Mouse (Mus musculus) stomach, embryonic 14.5 days (tissue): Measurements from ENCODE around the gene Usp28. TPM values are rescaled to one million over a fixed set of nuclear protein-coding genes. Genes with fewer than 3 reads are reported as not detected.
"Not testable (repeated sequence)": the region's sequence is repeated elsewhere in the genome, so short reads cannot be mapped to it uniquely, and the experiment has no call there.

Experiments used
- ATAC-seq: fragments of 200-750 bp; cut with Nextera tagmentation; 2 replicates; pipeline ENCODE4 v1.8.0; 2017; ENCODE audit warnings: low read depth, moderate TSS enrichment; ENCODE audit not compliant: insufficient number of reproducible peaks, insufficient read depth, low FRiP score
- H3K27ac ChIP-seq: fragments of 300-500 bp; sonication (generic); 2 replicates; pipeline ENCODE4 v1.5.1; 2014; ENCODE audit warnings: mild to moderate bottlenecking, low read length, moderate library complexity, mixed read lengths
- H3K27me3 ChIP-seq: fragments of 300-500 bp; sonication (generic); 2 replicates; pipeline ENCODE4 v1.6.1; 2014; ENCODE audit warnings: low read length, control low read depth, mixed read lengths; ENCODE audit not compliant: control insufficient read depth, insufficient read depth
- H3K36me3 ChIP-seq: fragments of 300-500 bp; sonication (generic); 2 replicates; pipeline ENCODE4 v1.6.1; 2014; ENCODE audit warnings: mild to moderate bottlenecking, control low read depth, low read length, moderate library complexity, mixed read lengths; ENCODE audit not compliant: control insufficient read depth, insufficient read depth
- H3K4me1 ChIP-seq: fragments of 300-500 bp; sonication (generic); 2 replicates; pipeline ENCODE4 v1.6.1; 2014; ENCODE audit warnings: low read length, control low read depth, mixed read lengths; ENCODE audit not compliant: control insufficient read depth, insufficient read depth
- H3K4me2 ChIP-seq: fragments of 300-500 bp; sonication (generic); replicated peaks from 2 replicates; pipeline ENCODE4 v1.6.1; 2014; ENCODE audit warnings: low read depth, low read length, control low read depth
- H3K4me3 ChIP-seq: fragments of 300-500 bp; sonication (generic); 2 replicates; pipeline ENCODE4 v1.5.1; 2014; ENCODE audit warnings: low read depth, low read length, control low read depth
- H3K9ac ChIP-seq: fragments of 300-500 bp; sonication (generic); replicated peaks from 2 replicates; pipeline ENCODE4 v1.6.1; 2014; ENCODE audit warnings: low read depth, mild to moderate bottlenecking, control low read depth, low read length, moderate library complexity, mixed read lengths
- H3K9me3 ChIP-seq: fragments of 300-500 bp; sonication (generic); 2 replicates; pipeline ENCODE4 v1.6.1; 2016; ENCODE audit warnings: low read depth, low read length, control low read depth; ENCODE audit not compliant: control insufficient read depth
- WGBS: fragments of 180-500 bp; shearing (Covaris S2); extraction: QIAGEN DNeasy Blood & Tissue Kit; methylation state at CpG from one replicate; pipeline ENCODE4 v1.1.7; 2014; 5-methylcytosine and 5-hydroxymethylcytosine counted together
- polyA plus RNA-seq: library from polyadenylated mRNA; unstranded; fragments of >200 nt; fragmentation: Nextera tagmentation; extraction: Ambion mirVana; gene quantifications from 2 replicates; pipeline ENCODE4 v1.2.1, GENCODE M21; 2014

Usp28 gene
- polyA plus RNA-seq, 1 experiment from 2014 or later: 37.3 TPM

DNA sequence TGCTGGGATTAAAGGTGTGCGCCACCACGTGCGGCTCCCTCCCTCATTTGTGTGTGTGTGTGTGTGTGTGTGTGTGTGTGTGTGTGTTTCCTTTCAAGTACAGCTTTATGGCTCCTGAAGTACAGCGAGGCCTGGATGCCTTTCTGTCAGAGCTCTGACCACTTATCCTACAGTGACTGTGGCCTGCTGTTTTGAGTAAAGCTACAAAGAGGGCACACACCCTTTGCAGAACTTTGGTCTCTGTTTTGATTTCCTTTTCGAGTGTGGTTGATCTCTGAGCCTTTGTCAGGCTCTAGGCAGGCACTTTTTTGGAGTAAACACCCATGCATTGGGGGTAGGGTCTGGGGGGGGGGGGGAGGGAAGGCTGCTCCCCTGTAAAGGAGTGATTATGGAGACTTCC is 4.8 kb upstream of the Usp28 start:
- Histone ChIP-seq H3K4me3 (no peak overlapping the region), H3K27me3 (no peaks in the 10 kb centered on the region), H3K9ac (no peak overlapping the region), H3K4me1 (no peaks in the 10 kb centered on the region), H3K27ac (no peak overlapping the region), H3K36me3 (no peaks in the 10 kb centered on the region), H3K9me3 (no peaks in the 10 kb centered on the region), H3K4me2 (no peak overlapping the region)
- WGBS: 70% methylated on average over 5 of the region's 5 CpGs
- no peak for ATAC-seq

- no peaks in the 10 kb centered on the region for H3K9me3 ChIP-seq
- no peaks in the 10 kb centered on the region for H3K4me1 ChIP-seq
- H3K4me3 ChIP-seq: no peak overlapping the region
- no peaks in the 10 kb centered on the region for H3K36me3 ChIP-seq
- no peak overlapping the region for H3K27ac ChIP-seq
- no peak overlapping the region for H3K9ac ChIP-seq
- WGBS: 78% methylated on average over 3 of the region's 3 CpGs
- H3K27me3 ChIP-seq: no peaks in the 10 kb centered on the region
- H3K4me2 ChIP-seq: no peak overlapping the region
- no peak for ATAC-seq
Observed at GRCm38 (mm10) chr9:48980781-48981180, 4.4 kb upstream of the Usp28 start.

GRCm38 (mm10) chr9:48981827-48982226 is 3.3 kb upstream of the Usp28 start:
- peaks cover 2% of the 10 kb centered on the region; the same call in 1 of the 2 replicates for H3K4me1 ChIP-seq
- no peaks in the 10 kb centered on the region for H3K36me3 ChIP-seq
- no peak overlapping the region for H3K27ac ChIP-seq
- no peak overlapping the region for H3K9ac ChIP-seq
- no peaks in the 10 kb centered on the region for H3K27me3 ChIP-seq
- no peaks in the 10 kb centered on the region for H3K9me3 ChIP-seq
- no peak overlapping the region for H3K4me2 ChIP-seq
- H3K4me3 ChIP-seq: no peak overlapping the region
- ATAC-seq: no peak

- not testable (repeated sequence) for H3K27ac ChIP-seq, H3K4me3 ChIP-seq, H3K9ac ChIP-seq, ATAC-seq, H3K36me3 ChIP-seq, H3K9me3 ChIP-seq, H3K27me3 ChIP-seq
- peak overlapping the region; percentile 64; the same call in 1 of the 2 replicates for H3K4me2 ChIP-seq
- peaks cover 13% of the 10 kb centered on the region; the same call in 1 of the 2 replicates for H3K4me1 ChIP-seq
- WGBS: 95% methylated on average over 6 of the region's 6 CpGs
Observed at GRCm38 (mm10) chr9:48983801-48984200, 1.4 kb upstream of the Usp28 start.

DNA sequence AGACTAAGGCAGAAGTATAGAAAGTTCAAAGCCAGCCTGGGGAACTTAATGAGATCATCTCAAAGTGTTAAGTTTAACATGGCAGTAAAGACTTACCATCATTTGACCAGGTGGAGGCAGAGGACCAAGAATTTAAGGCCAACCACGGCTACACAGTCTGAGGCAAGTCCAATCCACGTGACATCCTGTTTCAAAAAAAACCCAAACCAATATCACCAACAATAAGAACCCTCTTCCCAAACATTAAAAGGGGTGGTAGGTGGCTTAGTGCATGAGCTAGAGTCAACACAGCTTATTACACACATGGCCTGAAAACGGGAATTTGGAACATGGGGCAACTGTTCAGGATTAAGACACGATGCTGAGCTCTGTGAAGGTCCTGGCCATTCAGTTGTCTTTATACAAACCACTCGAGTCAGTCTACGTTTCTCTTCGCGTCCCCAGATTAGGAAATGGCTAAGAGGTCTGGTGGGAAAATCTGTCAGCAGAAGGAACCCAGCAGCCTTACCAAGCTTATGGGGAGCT is 793 bp upstream of the Usp28 start:
- no peak for ATAC-seq
- peak overlapping the region; percentile 64 for H3K4me2 ChIP-seq

DNA sequence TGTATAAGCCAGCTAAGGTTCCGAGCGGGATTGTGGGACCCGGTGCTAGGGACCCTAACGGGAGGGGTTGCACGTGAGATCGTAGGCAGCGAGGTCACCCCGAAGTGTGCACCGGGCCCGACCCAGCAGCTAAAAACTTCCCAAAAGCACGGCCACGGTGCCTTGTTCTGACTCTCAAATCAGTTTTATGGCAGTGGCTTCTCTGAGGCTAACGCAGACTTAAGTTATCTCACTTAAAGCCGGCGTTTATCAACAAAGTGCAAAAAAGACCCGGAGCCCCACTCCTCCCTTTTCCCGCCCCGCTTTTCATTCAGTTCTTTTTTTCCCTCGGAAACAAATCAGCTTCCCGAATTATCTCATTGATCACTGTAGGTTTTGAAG is 523 bp downstream of the Usp28 start:
- peak overlapping the region; percentile 63 for H3K9ac ChIP-seq
- H3K4me3 ChIP-seq: peak overlapping the region; percentile 71
- no peaks in the 10 kb centered on the region for H3K36me3 ChIP-seq
- H3K9me3 ChIP-seq: no peaks in the 10 kb centered on the region
- under 1% methylated on average over 20 of the region's 20 CpGs for WGBS
- H3K27ac ChIP-seq: peak overlapping the region; percentile 76
- no peak for ATAC-seq
- H3K4me1 ChIP-seq: peaks cover 13% of the 10 kb centered on the region; the same call in 1 of the 2 replicates
- H3K4me2 ChIP-seq: peak overlapping the region; percentile 55
- no peaks in the 10 kb centered on the region for H3K27me3 ChIP-seq

More for the DNA sequence above, 793 bp upstream of the Usp28 start:
- peak overlapping the region; percentile 61 for H3K9ac ChIP-seq
- no peaks in the 10 kb centered on the region for H3K27me3 ChIP-seq
- 18% methylated on average over 8 of the region's 8 CpGs for WGBS
- H3K27ac ChIP-seq: peak overlapping the region; percentile 84
- peak overlapping the region; percentile 71 for H3K4me3 ChIP-seq
- no peaks in the 10 kb centered on the region for H3K9me3 ChIP-seq
- no peaks in the 10 kb centered on the region for H3K36me3 ChIP-seq
- H3K4me1 ChIP-seq: peaks cover 13% of the 10 kb centered on the region; the same call in 1 of the 2 replicates

DNA sequence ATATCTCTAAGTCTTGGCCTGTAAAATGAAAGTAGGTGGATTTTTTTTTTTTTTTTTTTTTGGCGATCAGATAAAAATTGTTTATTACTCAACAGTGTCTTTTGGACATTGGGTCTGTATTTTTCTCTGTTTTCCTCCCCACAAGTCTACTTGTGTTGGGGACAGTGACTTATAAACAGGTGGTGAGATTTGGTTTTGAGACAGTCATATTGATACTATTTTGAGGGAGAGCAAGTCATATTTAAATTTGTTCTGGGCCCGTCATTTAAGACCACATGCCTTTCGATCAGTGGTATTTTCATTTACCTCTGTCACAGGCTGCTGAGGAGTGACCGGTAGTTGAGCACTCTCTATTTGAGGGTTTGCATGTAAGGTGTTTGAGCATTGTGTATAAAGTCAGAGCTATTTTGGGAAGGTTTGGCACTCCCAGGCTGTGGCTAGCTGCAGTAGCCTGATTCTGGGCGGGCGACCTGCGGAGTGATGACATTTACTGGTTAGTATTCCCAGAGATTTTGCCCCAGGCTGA is 1.5 kb downstream of the Usp28 start:
- Histone ChIP-seq H3K4me1 (peaks cover 13% of the 10 kb centered on the region; the same call in 1 of the 2 replicates), H3K27ac (no peak overlapping the region), H3K36me3 (no peaks in the 10 kb centered on the region), H3K4me3 (no peak overlapping the region), H3K9ac (no peak overlapping the region), H3K9me3 (no peaks in the 10 kb centered on the region), H3K27me3 (no peaks in the 10 kb centered on the region), H3K4me2 (peak overlapping the region; percentile 55; the same call in 1 of the 2 replicates)
- 32% methylated on average over 7 of the region's 7 CpGs for WGBS
- no peak for ATAC-seq

- WGBS: 31% methylated on average over 12 of the region's 12 CpGs
- ATAC-seq: no peak
- Histone ChIP-seq H3K36me3 (no peaks in the 10 kb centered on the region), H3K4me1 (peaks cover 13% of the 10 kb centered on the region; the same call in 1 of the 2 replicates), H3K27ac (no peak overlapping the region), H3K9ac (no peak overlapping the region), H3K27me3 (no peaks in the 10 kb centered on the region), H3K4me2 (peak overlapping the region; percentile 55; the same call in 1 of the 2 replicates), H3K9me3 (no peaks in the 10 kb centered on the region), H3K4me3 (no peak overlapping the region)
Observed at GRCm38 (mm10) chr9:48987201-48988101, 2.3 kb downstream of the Usp28 start.
